Mouse (Mus musculus): ENCODE results near the gene 5031439G07Rik. TPM values are rescaled to one million over a fixed set of nuclear protein-coding genes. Genes with fewer than 3 reads are reported as not detected.

Gene 5031439G07Rik
- polyA plus RNA-seq, 1 experiment from 2014 or later, result 3.6 TPM

DNA sequence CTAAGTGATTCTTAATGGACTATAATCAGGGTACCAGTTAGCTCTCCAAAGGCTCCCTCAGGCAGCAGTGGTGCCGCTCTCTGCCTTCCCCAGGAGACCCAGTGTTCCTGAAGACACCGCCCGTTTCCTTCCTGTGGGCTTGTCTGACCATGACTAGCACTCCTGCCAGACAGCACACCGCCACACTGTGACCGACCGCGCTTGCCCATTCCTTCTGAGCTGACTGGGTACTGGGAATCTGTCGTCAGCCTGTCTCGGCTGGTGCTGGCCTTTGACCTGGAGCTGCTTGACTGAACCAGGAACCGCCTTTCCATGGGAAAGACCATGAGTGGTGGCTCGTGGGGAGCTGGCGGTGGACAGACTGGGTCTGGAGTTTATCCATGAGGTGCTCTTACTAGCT, 48.2 kb downstream of the 5031439G07Rik start:
- Histone ChIP-seq H3K4me2 (no peak overlapping the region), H3K9me3 (replicated peaks) (no peaks in the 10 kb centered on the region), H3K9ac (no peak overlapping the region), H3K4me1 (no peaks in the 10 kb centered on the region), H3K36me3 (peaks cover 85% of the 10 kb centered on the region), H3K27ac (no peak overlapping the region), H3K27me3 (replicated peaks) (no peaks in the 10 kb centered on the region), H3K4me3 (no peak overlapping the region)
- ATAC-seq, result no peak
- WGBS (ENCODE audit: insufficient replicate concordance), result 71% methylated on average over 12 of the region's 12 CpGs

DNA sequence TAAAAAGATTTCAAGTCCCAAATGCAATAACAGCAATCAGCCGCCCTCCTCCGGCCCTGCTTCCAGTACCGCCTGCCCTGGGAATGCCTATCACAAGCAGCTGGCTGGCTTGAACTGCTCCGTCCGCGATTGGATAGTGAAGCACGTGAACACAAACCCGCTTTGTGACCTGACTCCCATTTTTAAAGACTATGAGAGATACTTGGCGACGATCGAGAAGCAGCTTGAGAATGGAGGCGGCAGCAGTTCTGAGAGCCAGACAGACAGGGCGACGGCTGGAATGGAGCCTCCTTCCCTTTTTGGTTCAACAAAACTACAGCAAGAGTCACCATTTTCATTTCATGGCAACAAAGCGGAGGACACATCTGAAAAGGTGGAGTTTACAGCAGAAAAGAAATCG, 53.5 kb downstream of the 5031439G07Rik start:
- Histone ChIP-seq H3K9ac (no peak overlapping the region), H3K27ac (no peak overlapping the region), H3K27me3 (replicated peaks) (no peaks in the 10 kb centered on the region), H3K4me1 (0 out of 2 replicates have a peak, but pooled peaks cover 3% of the 10 kb centered on the region), H3K4me3 (no peak overlapping the region), H3K36me3 (peaks cover 100% of the 10 kb centered on the region), H3K9me3 (replicated peaks) (no peaks in the 10 kb centered on the region), H3K4me2 (no peak overlapping the region)
- WGBS (ENCODE audit: insufficient replicate concordance), result 92% methylated on average over 16 of the region's 16 CpGs
- ATAC-seq, result no peak

DNA sequence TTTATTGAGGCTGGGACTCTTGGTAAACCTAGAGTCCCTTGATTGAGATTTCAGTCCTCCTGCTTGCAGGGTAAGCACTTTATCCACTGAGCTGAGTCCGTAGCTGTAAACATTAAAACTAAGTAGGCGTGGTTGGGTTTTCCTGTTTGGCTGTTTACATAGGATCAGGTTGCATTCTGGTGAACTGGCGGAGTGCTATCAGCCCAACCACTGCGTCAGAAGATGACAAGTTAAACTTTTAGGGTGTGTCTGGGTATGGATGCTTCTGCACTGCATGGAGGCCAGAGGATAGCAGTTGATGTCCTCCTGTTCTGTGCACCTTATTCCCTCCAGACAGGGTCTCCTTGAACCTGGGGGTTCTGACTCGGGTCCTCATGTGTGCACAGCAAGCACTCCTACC, 56.0 kb downstream of the 5031439G07Rik start:
- Histone ChIP-seq H3K9ac (no peak overlapping the region), H3K36me3 (peaks cover 100% of the 10 kb centered on the region), H3K27me3 (replicated peaks) (no peaks in the 10 kb centered on the region), H3K9me3 (replicated peaks) (no peaks in the 10 kb centered on the region), H3K4me1 (0 out of 2 replicates have a peak, but pooled peaks cover 3% of the 10 kb centered on the region), H3K4me2 (no peak overlapping the region), H3K4me3 (no peak overlapping the region), H3K27ac (no peak overlapping the region)
- ATAC-seq, result peak; percentile 77
- 68% methylated on average over 5 of the region's 5 CpGs for WGBS (ENCODE audit: insufficient replicate concordance)

- peak overlapping the region; percentile 97 for H3K4me3 ChIP-seq
- no peak for ATAC-seq
- 60% methylated on average over 1 of the region's 1 CpGs for WGBS (ENCODE audit: insufficient replicate concordance)
These were observed 62.8 kb downstream of the 5031439G07Rik start for GRCm38 (mm10) chr15:84925495-84926018.

DNA sequence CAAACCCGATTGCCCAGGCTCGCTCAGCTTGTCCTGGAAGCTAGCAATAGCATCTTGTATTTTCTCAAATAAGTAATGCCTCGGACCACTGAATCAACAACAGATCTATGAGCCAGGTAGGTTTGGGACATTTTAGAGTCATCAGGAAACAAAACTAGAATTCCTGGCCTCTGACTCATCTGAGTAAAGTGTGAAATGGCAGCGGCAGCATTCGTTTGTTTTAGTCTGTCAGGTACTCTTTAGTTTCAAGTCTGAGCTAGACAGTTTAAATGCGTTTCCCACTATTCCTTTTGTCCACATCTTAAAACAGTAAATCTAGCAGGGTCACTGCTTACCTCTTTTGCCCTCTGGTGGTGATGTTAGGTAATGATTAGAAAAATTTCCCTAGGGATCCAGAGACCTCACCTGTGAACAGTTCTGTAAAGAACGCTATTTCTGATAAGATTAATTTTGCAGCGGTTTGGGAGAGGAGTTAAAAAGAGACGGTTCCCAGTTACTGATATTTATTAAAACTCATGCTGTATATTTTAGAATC, 63.5 kb downstream of the 5031439G07Rik start:
- Histone ChIP-seq H3K9ac (peak overlapping the region; percentile 98), H3K27me3 (replicated peaks) (no peaks in the 10 kb centered on the region), H3K4me1 (peaks cover 36% of the 10 kb centered on the region), H3K9me3 (replicated peaks) (no peaks in the 10 kb centered on the region), H3K36me3 (peaks cover 53% of the 10 kb centered on the region), H3K27ac (peak overlapping the region; percentile 98), H3K4me2 (peak overlapping the region; percentile 78), H3K4me3 (peak overlapping the region; percentile 97)
- no peak for ATAC-seq
- 8% methylated on average over 9 of the region's 9 CpGs for WGBS (ENCODE audit: insufficient replicate concordance)

More at GRCm38 (mm10) chr15:84925495-84926018, 62.8 kb downstream of the 5031439G07Rik start:
- H3K4me2 ChIP-seq, result peak overlapping the region; percentile 78
- peaks cover 36% of the 10 kb centered on the region for H3K4me1 ChIP-seq
- H3K27me3 ChIP-seq (replicated peaks), result no peaks in the 10 kb centered on the region
- H3K27ac ChIP-seq, result 0 out of 2 replicates have a peak overlapping the region, but pooled peaks have one; percentile 25
- H3K9me3 ChIP-seq (replicated peaks), result no peaks in the 10 kb centered on the region
- H3K36me3 ChIP-seq, result peaks cover 59% of the 10 kb centered on the region
- peak overlapping the region; percentile 48 for H3K9ac ChIP-seq

GRCm38 (mm10) chr15:84923508-84924181, 64.7 kb downstream of the 5031439G07Rik start:
- Histone ChIP-seq H3K4me2 (peak overlapping the region; percentile 78), H3K27ac (peak overlapping the region; percentile 98), H3K4me3 (peak overlapping the region; percentile 97), H3K4me1 (peaks cover 36% of the 10 kb centered on the region), H3K27me3 (replicated peaks) (no peaks in the 10 kb centered on the region), H3K9me3 (replicated peaks) (no peaks in the 10 kb centered on the region), H3K9ac (peak overlapping the region; percentile 98), H3K36me3 (peaks cover 52% of the 10 kb centered on the region)
- under 1% methylated on average over 58 of the region's 68 CpGs for WGBS (ENCODE audit: insufficient replicate concordance)
- ATAC-seq, result peak; percentile 84

GRCm38 (mm10) chr15:84922884-84923507, 65.4 kb downstream of the 5031439G07Rik start, which contains the start of gene Nup50:
Gene Nup50, plus strand, starts transcription at chr15:84923411.
- no peaks in the 10 kb centered on the region for H3K9me3 ChIP-seq (replicated peaks)
- peak within 1 kb of the TSS; percentile 98 for H3K9ac ChIP-seq
- peak; percentile 86 for ATAC-seq
- H3K36me3 ChIP-seq, result peaks cover 49% of the 10 kb centered on the region
- peaks cover 36% of the 10 kb centered on the region for H3K4me1 ChIP-seq
- H3K27ac ChIP-seq, result peak within 1 kb of the TSS; percentile 98
- peak within 1 kb of the TSS; percentile 97 for H3K4me3 ChIP-seq
- peak within 1 kb of the TSS; percentile 89 for H3K4me2 ChIP-seq
- WGBS (ENCODE audit: insufficient replicate concordance), result 0% methylated on average over 58 of the region's 60 CpGs
- H3K27me3 ChIP-seq (replicated peaks), result no peaks in the 10 kb centered on the region

- Histone ChIP-seq H3K9ac (no peak within 1 kb of the TSS), H3K4me1 (peaks cover 24% of the 10 kb centered on the region), H3K27ac (no peak within 1 kb of the TSS), H3K4me3 (no peak within 1 kb of the TSS), H3K36me3 (peaks cover 35% of the 10 kb centered on the region), H3K27me3 (replicated peaks) (no peaks in the 10 kb centered on the region), H3K9me3 (replicated peaks) (no peaks in the 10 kb centered on the region), H3K4me2 (no peak within 1 kb of the TSS)
- ATAC-seq, result no peak
- 79% methylated on average over 3 of the region's 3 CpGs for WGBS (ENCODE audit: insufficient replicate concordance)
These were observed 68.4 kb downstream of the 5031439G07Rik start, which contains the start of gene Gm29666 for GRCm38 (mm10) chr15:84919938-84920337. Gene Gm29666, minus strand, starts transcription at chr15:84920038.

GRCm38 (mm10) chr15:84913201-84913600, 75.2 kb downstream of the 5031439G07Rik start:
- Histone ChIP-seq H3K36me3 (peaks cover 47% of the 10 kb centered on the region), H3K4me2 (no peak overlapping the region), H3K27me3 (replicated peaks) (no peaks in the 10 kb centered on the region), H3K9ac (no peak overlapping the region), H3K27ac (no peak overlapping the region), H3K9me3 (replicated peaks) (peaks cover 13% of the 10 kb centered on the region), H3K4me3 (no peak overlapping the region), H3K4me1 (no peaks in the 10 kb centered on the region)
- ATAC-seq, result no peak
- WGBS (ENCODE audit: insufficient replicate concordance), result 79% methylated on average over 3 of the region's 3 CpGs

DNA sequence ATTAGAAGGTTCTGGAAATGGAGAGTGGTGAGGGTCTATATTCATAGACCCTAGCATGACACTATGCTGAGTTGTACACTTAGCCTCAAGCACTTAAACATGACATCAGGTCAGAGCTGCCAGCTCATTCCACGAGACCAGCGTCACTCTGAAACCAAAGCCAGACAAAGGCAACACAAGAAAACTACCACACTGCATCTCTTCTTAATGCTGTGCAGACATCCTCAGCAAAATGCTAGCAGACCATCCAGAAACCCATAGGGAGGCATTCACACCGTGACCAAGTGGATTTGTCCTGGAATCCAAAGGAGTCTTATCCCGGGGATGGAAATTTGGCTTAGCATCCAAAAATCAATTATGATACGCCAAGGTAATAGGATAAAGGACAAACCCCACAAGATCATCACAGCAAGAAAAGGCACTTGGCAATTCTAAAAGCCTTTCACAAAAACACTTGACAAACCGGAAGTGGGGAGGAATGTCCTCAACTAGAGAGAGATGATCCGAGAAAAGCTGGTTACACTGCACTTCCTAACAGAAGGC, 84.4 kb downstream of the 5031439G07Rik start:
- Histone ChIP-seq H3K4me2 (no peak overlapping the region), H3K4me3 (no peak overlapping the region), H3K4me1 (no peaks in the 10 kb centered on the region), H3K27me3 (replicated peaks) (no peaks in the 10 kb centered on the region), H3K9me3 (replicated peaks) (no peaks in the 10 kb centered on the region), H3K27ac (no peak overlapping the region), H3K36me3 (no peaks in the 10 kb centered on the region), H3K9ac (no peak overlapping the region)
- WGBS (ENCODE audit: insufficient replicate concordance), result 72% methylated on average over 7 of the region's 7 CpGs
- ATAC-seq, result no peak

- H3K27ac ChIP-seq, result no peak overlapping the region
- no peaks in the 10 kb centered on the region for H3K9me3 ChIP-seq (replicated peaks)
- H3K4me2 ChIP-seq, result no peak overlapping the region
- H3K4me3 ChIP-seq, result no peak overlapping the region
- WGBS (ENCODE audit: insufficient replicate concordance), result 29% methylated on average over 7 of the region's 7 CpGs
- no peaks in the 10 kb centered on the region for H3K36me3 ChIP-seq
- no peak for ATAC-seq
- no peaks in the 10 kb centered on the region for H3K27me3 ChIP-seq (replicated peaks)
- no peaks in the 10 kb centered on the region for H3K4me1 ChIP-seq
- no peak overlapping the region for H3K9ac ChIP-seq
These were observed 90.3 kb downstream of the 5031439G07Rik start for GRCm38 (mm10) chr15:84898077-84898476.

- Histone ChIP-seq H3K9ac (no peak overlapping the region), H3K9me3 (replicated peaks) (no peaks in the 10 kb centered on the region), H3K4me1 (no peaks in the 10 kb centered on the region), H3K27me3 (replicated peaks) (no peaks in the 10 kb centered on the region), H3K4me3 (no peak overlapping the region), H3K36me3 (no peaks in the 10 kb centered on the region), H3K27ac (no peak overlapping the region), H3K4me2 (no peak overlapping the region)
- no peak for ATAC-seq
- WGBS (ENCODE audit: insufficient replicate concordance), result 21% methylated on average over 1 of the region's 1 CpGs
These were observed 91.7 kb downstream of the 5031439G07Rik start for GRCm38 (mm10) chr15:84896664-84897063.

Data from liver, embryonic 12.5 days (tissue).